Mouse (Mus musculus): ENCODE results near the gene Slc5a4a.

DNA sequence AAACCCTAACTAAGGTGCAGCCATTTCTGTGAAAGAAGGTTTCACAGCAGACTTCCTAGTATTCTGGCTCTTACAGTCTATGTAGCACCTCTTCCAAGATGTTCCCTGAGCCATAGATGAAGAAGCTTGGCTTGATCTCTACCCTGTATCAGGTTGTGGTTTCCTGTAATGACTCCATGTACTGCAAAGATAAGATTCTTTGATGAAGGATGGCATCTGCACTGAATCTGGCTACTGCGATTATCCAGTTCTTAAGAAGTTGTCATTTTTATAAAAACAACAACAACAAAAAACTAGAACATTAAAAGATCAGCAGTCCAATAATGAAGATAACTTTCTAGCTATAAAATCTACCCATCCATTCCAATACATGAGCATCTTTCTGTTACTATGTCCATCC lies 40.8 kb downstream of the Slc5a4a start:
- TF ChIP-seq CTCF (IDR thresholded peaks at IDR 0.05; ENCODE audit: control insufficient read depth, insufficient read depth, insufficient read length), result no peak
- TF ChIP-seq MYOG (IDR thresholded peaks at IDR 0.05; ENCODE audit: control insufficient read depth, extremely low read depth, insufficient read length), result no peak
- TF ChIP-seq USF1 (IDR thresholded peaks at IDR 0.05; ENCODE audit: low read depth), result no peak
